Mouse (Mus musculus) MN1 (cell line): ENCODE measurements at regions not wholly inside any gene's neighbourhood (a gene's known extent, or its start where the extent isn't known, plus 50 kb on each side); places are given as distances from the start of the nearest gene placed in this dataset.
"Not testable (repeated sequence)": the region's sequence is repeated elsewhere in the genome, so short reads cannot be mapped to it uniquely, and the experiment has no call there.

Experiments
- DNase-seq: peaks from one replicate; pipeline ENCODE4 v3.0.0-alpha.2; 2016; ENCODE audit warnings: low spot score

GRCm38 (mm10) chr12:77589416-77589815, 351.5 kb downstream of the Fut8 start:
- DNase-seq: peak; percentile 55

- no peak for DNase-seq
Observed at GRCm38 (mm10) chr12:77594092-77594491, 356.2 kb downstream of the Fut8 start.

- no peak for DNase-seq
Observed at GRCm38 (mm10) chr12:77594657-77595056, 356.7 kb downstream of the Fut8 start.

- DNase-seq: no peak
Observed at GRCm38 (mm10) chr12:77595821-77596220, 357.9 kb downstream of the Fut8 start.

GRCm38 (mm10) chr12:77596676-77597075, 358.8 kb downstream of the Fut8 start:
- no peak for DNase-seq

- peak; percentile 90 for DNase-seq
Observed at GRCm38 (mm10) chr12:77597627-77598333, 359.9 kb downstream of the Fut8 start.

- DNase-seq: peak; percentile 84
Observed at GRCm38 (mm10) chr12:77598334-77598715, 360.4 kb downstream of the Fut8 start.

GRCm38 (mm10) chr12:77599391-77599790, 361.5 kb downstream of the Fut8 start:
- DNase-seq: peak; percentile 87

GRCm38 (mm10) chr12:77603832-77604501, 366.0 kb downstream of the Fut8 start:
- no peak for DNase-seq

- no peak for DNase-seq
Observed at GRCm38 (mm10) chr12:77617552-77617951, 379.6 kb downstream of the Fut8 start.

GRCm38 (mm10) chr12:77622243-77622642, 384.3 kb downstream of the Fut8 start:
- no peak for DNase-seq

- not testable (repeated sequence) for DNase-seq
Observed at GRCm38 (mm10) chr12:77624323-77624722, 386.4 kb downstream of the Fut8 start.

- DNase-seq: no peak
Observed at GRCm38 (mm10) chr12:77628358-77628850, 390.5 kb downstream of the Fut8 start.

GRCm38 (mm10) chr12:77633981-77634650, 396.2 kb downstream of the Fut8 start:
- DNase-seq: no peak

- peak; percentile 76 for DNase-seq
Observed at GRCm38 (mm10) chr12:77638266-77638665, 400.3 kb downstream of the Fut8 start.

- no peak for DNase-seq
Observed at GRCm38 (mm10) chr12:77642336-77642735, 404.4 kb downstream of the Fut8 start.

- DNase-seq: no peak
Observed at GRCm38 (mm10) chr12:77647841-77648240, 409.9 kb downstream of the Fut8 start.

GRCm38 (mm10) chr12:77654282-77654681, 416.4 kb downstream of the Fut8 start:
- no peak for DNase-seq

- DNase-seq: no peak
Observed at GRCm38 (mm10) chr12:77657060-77657459, 419.1 kb downstream of the Fut8 start.

- no peak for DNase-seq
Observed at GRCm38 (mm10) chr12:77657878-77658277, 420.0 kb downstream of the Fut8 start.

GRCm38 (mm10) chr12:77663180-77663579, 425.3 kb downstream of the Fut8 start:
- DNase-seq: no peak

- no peak for DNase-seq
Observed at GRCm38 (mm10) chr12:77663665-77664374, 425.9 kb downstream of the Fut8 start.
